Mouse (Mus musculus): Measurements from ENCODE around the gene Coro7. TPM values are rescaled to one million over a fixed set of nuclear protein-coding genes. Genes with fewer than 3 reads are reported as not detected.
"Not testable (repeated sequence)": the region's sequence is repeated elsewhere in the genome, so short reads cannot be mapped to it uniquely, and the experiment has no call there.

Gene Coro7
- total RNA-seq, 4 experiments from 2014 or later: 11.7 to 15.1 (median 14.0) TPM

GRCm38 (mm10) chr16:4596141-4596728 lies 83.3 kb downstream of the Coro7 start:
- no peak for DNase-seq (ENCODE audit: low spot score in 2 of 2)

GRCm38 (mm10) chr16:4595527-4595963 lies 84.0 kb downstream of the Coro7 start:
- peak in 1 of 2 experiments; percentile 42 for DNase-seq (ENCODE audit: low spot score in 2 of 2)

GRCm38 (mm10) chr16:4594814-4595526 lies 84.6 kb downstream of the Coro7 start:
- no peak for DNase-seq (ENCODE audit: low spot score in 2 of 2)

- peak in 1 of 2 experiments; percentile 51 for DNase-seq (ENCODE audit: low spot score in 2 of 2)
These were observed 85.4 kb downstream of the Coro7 start, which contains the start of gene Glis2 for GRCm38 (mm10) chr16:4593971-4594813. Glis2 (plus strand) TSS chr16:4594713.

- no peak for DNase-seq (ENCODE audit: low spot score in 2 of 2)
These were observed 86.4 kb downstream of the Coro7 start for GRCm38 (mm10) chr16:4592909-4593875.

- DNase-seq (ENCODE audit: low spot score in 2 of 2): no peak
These were observed 89.3 kb downstream of the Coro7 start for GRCm38 (mm10) chr16:4590236-4590635.

GRCm38 (mm10) chr16:4587516-4588210 lies 91.9 kb downstream of the Coro7 start:
- no peak for DNase-seq (ENCODE audit: low spot score in 2 of 2)

GRCm38 (mm10) chr16:4586531-4587123 lies 93.0 kb downstream of the Coro7 start:
- peak; percentile 97 to 99 for DNase-seq (ENCODE audit: low spot score in 2 of 2)

GRCm38 (mm10) chr16:4585642-4586530 lies 93.7 kb downstream of the Coro7 start:
- DNase-seq (ENCODE audit: low spot score in 2 of 2): no peak

GRCm38 (mm10) chr16:4584438-4584837 lies 95.1 kb downstream of the Coro7 start:
- no peak for DNase-seq (ENCODE audit: low spot score in 2 of 2)

- DNase-seq (ENCODE audit: low spot score in 2 of 2): no peak
These were observed 95.8 kb downstream of the Coro7 start for GRCm38 (mm10) chr16:4583807-4584206.

GRCm38 (mm10) chr16:4581179-4581578 lies 98.4 kb downstream of the Coro7 start:
- not testable (repeated sequence) for DNase-seq (ENCODE audit: low spot score in 2 of 2)

GRCm38 (mm10) chr16:4578630-4579029 lies 100.9 kb downstream of the Coro7 start:
- no peak for DNase-seq (ENCODE audit: low spot score in 2 of 2)

GRCm38 (mm10) chr16:4576873-4577272 lies 102.7 kb downstream of the Coro7 start:
- DNase-seq (ENCODE audit: low spot score in 2 of 2): no peak

Other genes with a start within 250 kb of the Coro7 start
- gene Srl, start 138.0 kb downstream of the Coro7 start, total RNA-seq (2022): 1,000 to 10,000 TPM; 1,019 to 1,332 (median 1,204) TPM
- gene Tfap4, start 119.9 kb downstream of the Coro7 start, total RNA-seq (2022): 1 to 10 TPM; 3.2 to 5.5 (median 3.7) TPM
- 1 to 10 TPM; 1.8 to 4.0 (median 3.5) TPM for gene Glis2, start 85.1 kb downstream of the Coro7 start, total RNA-seq (2022)
- gene Pam16, start 54.8 kb downstream of the Coro7 start, total RNA-seq (2022): 100 to 1,000 TPM in 3 of 4 experiments, 10 to 100 TPM in 1; 93.3 to 129 (median 113) TPM
- gene Vasn, start 39.8 kb downstream of the Coro7 start, total RNA-seq (2022): 1 to 10 TPM; 2.5 to 4.3 (median 3.9) TPM
- 100 to 1,000 TPM in 1 of 4 experiments, 10 to 100 TPM in 3; 99.4 to 103 (median 99.8) TPM for gene Dnaja3, start 39.8 kb downstream of the Coro7 start, total RNA-seq (2022)
- 1 to 10 TPM; 1.9 to 3.3 (median 2.8) TPM for gene Nmral1, start 39.6 kb upstream of the Coro7 start, total RNA-seq (2022)
- gene Hmox2, start 46.6 kb upstream of the Coro7 start, total RNA-seq (2022): 10 to 100 TPM; 38.6 to 42.3 (median 41.9) TPM
- gene Cdip1, start 110.5 kb upstream of the Coro7 start, total RNA-seq (2022): 10 to 100 TPM; 68.2 to 77.8 (median 71.6) TPM
- not detected for gene 4930562C15Rik, start 155.6 kb upstream of the Coro7 start, total RNA-seq (2022)
- gene Ubald1, start 200.5 kb upstream of the Coro7 start, total RNA-seq (2022): 10 to 100 TPM; 28.6 to 40.8 (median 34.3) TPM
- 10 to 100 TPM; 52.1 to 66.7 (median 55.3) TPM for gene Mgrn1, start 206.5 kb upstream of the Coro7 start, total RNA-seq (2022)

Data from gastrocnemius, adult 8-10 months (tissue).